Mouse (Mus musculus): ENCODE measurements at regions not wholly inside any gene's neighbourhood (a gene's known extent, or its start where the extent isn't known, plus 50 kb on each side); places are given as distances from the start of the nearest gene placed in this dataset.

- ATAC-seq (ENCODE audit: extremely low read depth, insufficient number of reproducible peaks, low FRiP score, poor library complexity, severe bottlenecking), result no peak
These were observed 72.0 kb upstream of the BC052040 start for GRCm38 (mm10) chr2:115509527-115509926.

GRCm38 (mm10) chr2:115511146-115511545 lies 70.4 kb upstream of the BC052040 start:
- Histone ChIP-seq H3K9me3 (replicated peaks) (no peaks in the 10 kb centered on the region), H3K36me3 (replicated peaks) (no peaks in the 10 kb centered on the region), H3K4me1 (ENCODE audit: insufficient read depth, low read depth, low read length) (no peaks in the 10 kb centered on the region), H3K27me3 (ENCODE audit: insufficient read depth, low read length) (no peaks in the 10 kb centered on the region), H3K4me3 (ENCODE audit: low read depth, low read length) (no peak overlapping the region)
- no peak for DNase-seq (ENCODE audit: low spot score)
- TF ChIP-seq GATA2 (IDR thresholded peaks at IDR 0.05; ENCODE audit: borderline replicate concordance, low read depth, low read length) (no peak), CTCF (IDR thresholded peaks at IDR 0.05; ENCODE audit: low read depth, low read length) (no peak), POLR2AphosphoS5 (IDR thresholded peaks at IDR 0.05; ENCODE audit: insufficient replicate concordance, low read depth, low read length) (no peak), GATA1 (IDR thresholded peaks at IDR 0.05; ENCODE audit: borderline replicate concordance, low read length) (no peak), TAL1 (conservative IDR thresholded peaks at IDR 0.05; ENCODE audit: low read depth, low read length) (no peak)
- no peak for ATAC-seq (ENCODE audit: extremely low read depth, insufficient number of reproducible peaks, low FRiP score, poor library complexity, severe bottlenecking)

More at GRCm38 (mm10) chr2:115509527-115509926, 72.0 kb upstream of the BC052040 start:
- Histone ChIP-seq H3K4me1 (ENCODE audit: insufficient read depth, low read depth, low read length) (no peaks in the 10 kb centered on the region), H3K36me3 (replicated peaks) (no peaks in the 10 kb centered on the region), H3K27me3 (ENCODE audit: insufficient read depth, low read length) (no peaks in the 10 kb centered on the region), H3K9me3 (replicated peaks) (no peaks in the 10 kb centered on the region), H3K4me3 (ENCODE audit: low read depth, low read length) (no peak overlapping the region)
- DNase-seq (ENCODE audit: low spot score), result no peak
- no peak for TF ChIP-seq TAL1 (conservative IDR thresholded peaks at IDR 0.05; ENCODE audit: low read depth, low read length)
- no peak for TF ChIP-seq POLR2AphosphoS5 (IDR thresholded peaks at IDR 0.05; ENCODE audit: insufficient replicate concordance, low read depth, low read length)
- TF ChIP-seq GATA2 (IDR thresholded peaks at IDR 0.05; ENCODE audit: borderline replicate concordance, low read depth, low read length), result no peak
- no peak for TF ChIP-seq CTCF (IDR thresholded peaks at IDR 0.05; ENCODE audit: low read depth, low read length)
- no peak for TF ChIP-seq GATA1 (IDR thresholded peaks at IDR 0.05; ENCODE audit: borderline replicate concordance, low read length)

- no peak overlapping the region for H3K4me3 ChIP-seq (ENCODE audit: low read depth, low read length)
- no peak for DNase-seq (ENCODE audit: low spot score)
- TF ChIP-seq CTCF (IDR thresholded peaks at IDR 0.05; ENCODE audit: low read depth, low read length), result no peak
- H3K36me3 ChIP-seq (replicated peaks), result no peaks in the 10 kb centered on the region
- ATAC-seq (ENCODE audit: extremely low read depth, insufficient number of reproducible peaks, low FRiP score, poor library complexity, severe bottlenecking), result no peak
- H3K27me3 ChIP-seq (ENCODE audit: insufficient read depth, low read length), result no peaks in the 10 kb centered on the region
- no peaks in the 10 kb centered on the region for H3K9me3 ChIP-seq (replicated peaks)
- no peaks in the 10 kb centered on the region for H3K4me1 ChIP-seq (ENCODE audit: insufficient read depth, low read depth, low read length)
These were observed 69.6 kb upstream of the BC052040 start for GRCm38 (mm10) chr2:115511612-115512525.

GRCm38 (mm10) chr2:115512891-115513290 lies 68.6 kb upstream of the BC052040 start:
- ATAC-seq (ENCODE audit: extremely low read depth, insufficient number of reproducible peaks, low FRiP score, poor library complexity, severe bottlenecking) (no peak), DNase-seq (ENCODE audit: low spot score) (no peak)
- Histone ChIP-seq H3K36me3 (replicated peaks) (no peaks in the 10 kb centered on the region), H3K4me3 (ENCODE audit: low read depth, low read length) (no peak overlapping the region), H3K9me3 (replicated peaks) (no peaks in the 10 kb centered on the region), H3K27me3 (ENCODE audit: insufficient read depth, low read length) (no peaks in the 10 kb centered on the region), H3K4me1 (ENCODE audit: insufficient read depth, low read depth, low read length) (no peaks in the 10 kb centered on the region)
- TF ChIP-seq TAL1 (conservative IDR thresholded peaks at IDR 0.05; ENCODE audit: low read depth, low read length) (no peak), POLR2AphosphoS5 (IDR thresholded peaks at IDR 0.05; ENCODE audit: insufficient replicate concordance, low read depth, low read length) (no peak)

GRCm38 (mm10) chr2:115513774-115514231 lies 67.7 kb upstream of the BC052040 start:
- no peaks in the 10 kb centered on the region for H3K9me3 ChIP-seq (replicated peaks)
- no peaks in the 10 kb centered on the region for H3K27me3 ChIP-seq (ENCODE audit: insufficient read depth, low read length)
- no peak overlapping the region for H3K4me3 ChIP-seq (ENCODE audit: low read depth, low read length)
- ATAC-seq (ENCODE audit: extremely low read depth, insufficient number of reproducible peaks, low FRiP score, poor library complexity, severe bottlenecking) (no peak), DNase-seq (ENCODE audit: low spot score) (no peak)
- H3K4me1 ChIP-seq (ENCODE audit: insufficient read depth, low read depth, low read length), result no peaks in the 10 kb centered on the region
- no peaks in the 10 kb centered on the region for H3K36me3 ChIP-seq (replicated peaks)
- TF ChIP-seq POLR2AphosphoS5 (IDR thresholded peaks at IDR 0.05; ENCODE audit: insufficient replicate concordance, low read depth, low read length) (no peak), GATA2 (IDR thresholded peaks at IDR 0.05; ENCODE audit: borderline replicate concordance, low read depth, low read length) (no peak), TAL1 (conservative IDR thresholded peaks at IDR 0.05; ENCODE audit: low read depth, low read length) (no peak), CTCF (IDR thresholded peaks at IDR 0.05; ENCODE audit: low read depth, low read length) (no peak)

- no peak for TF ChIP-seq GATA1 (IDR thresholded peaks at IDR 0.05; ENCODE audit: borderline replicate concordance, low read length)
- no peak for TF ChIP-seq CTCF (IDR thresholded peaks at IDR 0.05; ENCODE audit: low read depth, low read length)
- no peak for TF ChIP-seq POLR2AphosphoS5 (IDR thresholded peaks at IDR 0.05; ENCODE audit: insufficient replicate concordance, low read depth, low read length)
- no peak for TF ChIP-seq TAL1 (conservative IDR thresholded peaks at IDR 0.05; ENCODE audit: low read depth, low read length)
- no peak for TF ChIP-seq GATA2 (IDR thresholded peaks at IDR 0.05; ENCODE audit: borderline replicate concordance, low read depth, low read length)
- no peaks in the 10 kb centered on the region for H3K36me3 ChIP-seq (replicated peaks)
- ATAC-seq (ENCODE audit: extremely low read depth, insufficient number of reproducible peaks, low FRiP score, poor library complexity, severe bottlenecking), result no peak
These were observed 66.6 kb upstream of the BC052040 start for GRCm38 (mm10) chr2:115514831-115515428.

More at GRCm38 (mm10) chr2:115514831-115515428, 66.6 kb upstream of the BC052040 start:
- Histone ChIP-seq H3K9me3 (replicated peaks) (no peaks in the 10 kb centered on the region), H3K4me3 (ENCODE audit: low read depth, low read length) (no peak overlapping the region), H3K4me1 (ENCODE audit: insufficient read depth, low read depth, low read length) (no peaks in the 10 kb centered on the region), H3K27me3 (ENCODE audit: insufficient read depth, low read length) (no peaks in the 10 kb centered on the region)
- no peak for DNase-seq (ENCODE audit: low spot score)
